Mouse (Mus musculus) bone marrow macrophage, adult 2 months (primary cell): Measurements from ENCODE around the gene Babam2.

Experiments used
- CTCF ChIP-seq: IDR thresholded peaks from 2 replicates; pipeline ENCODE4 v1.5.1; 2012; ENCODE audit warnings: low read depth, mild to moderate bottlenecking, low read length, moderate library complexity
- POLR2A ChIP-seq: IDR thresholded peaks from 2 replicates; pipeline ENCODE4 v1.6.1; 2012; ENCODE audit warnings: mild to moderate bottlenecking, low read depth, low read length, borderline replicate concordance

GRCm38 (mm10) chr5:31926551-31926950, 229.1 kb downstream of the Babam2 start:
- TF ChIP-seq POLR2A (no peak), CTCF (peak; percentile 58)
